Mouse (Mus musculus): ENCODE results near the gene Chmp1a.

GRCm38 (mm10) chr8:123211876-123212275, 687 bp downstream of the Chmp1a start:
- no peak for TF ChIP-seq EP300 (IDR thresholded peaks at IDR 0.05; ENCODE audit: low read length)
- no peak for TF ChIP-seq USF1 (IDR thresholded peaks at IDR 0.05; ENCODE audit: low read depth, low read length)
